Mouse (Mus musculus) NIH3T3 (cell line): ENCODE results near the gene Zfp534.
"Not testable (repeated sequence)": the region's sequence is repeated elsewhere in the genome, so short reads cannot be mapped to it uniquely, and the experiment has no call there.

Experiments used
- DNase-seq: peaks from one replicate; pipeline ENCODE4 v3.0.0-alpha.2; 2012; ENCODE audit warnings: low read depth

The Zfp534 gene

DNA sequence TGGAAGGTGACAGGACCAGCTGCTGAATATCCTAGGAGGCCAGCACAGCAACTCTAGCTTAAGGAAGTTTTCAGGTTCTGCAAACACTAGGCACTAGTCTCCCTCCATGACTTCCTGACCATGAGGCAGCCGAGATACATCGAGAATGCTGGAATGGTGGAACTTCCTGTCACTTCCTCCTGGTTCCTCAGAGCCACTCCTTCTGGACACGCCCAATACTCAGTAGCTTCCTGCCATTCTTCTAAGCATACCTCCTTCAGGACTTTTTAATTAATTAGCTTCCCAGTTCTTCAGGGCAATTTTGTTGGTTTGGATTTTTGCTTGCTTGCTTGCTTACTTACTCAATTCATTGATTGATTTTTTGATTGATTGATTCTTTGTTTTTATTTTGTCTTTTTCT, at the start of gene Zfp534:
Gene Zfp534, minus strand, starts transcription at position 101 of the 400 bp plus-strand sequence.
- DNase-seq: not testable (repeated sequence)

DNA sequence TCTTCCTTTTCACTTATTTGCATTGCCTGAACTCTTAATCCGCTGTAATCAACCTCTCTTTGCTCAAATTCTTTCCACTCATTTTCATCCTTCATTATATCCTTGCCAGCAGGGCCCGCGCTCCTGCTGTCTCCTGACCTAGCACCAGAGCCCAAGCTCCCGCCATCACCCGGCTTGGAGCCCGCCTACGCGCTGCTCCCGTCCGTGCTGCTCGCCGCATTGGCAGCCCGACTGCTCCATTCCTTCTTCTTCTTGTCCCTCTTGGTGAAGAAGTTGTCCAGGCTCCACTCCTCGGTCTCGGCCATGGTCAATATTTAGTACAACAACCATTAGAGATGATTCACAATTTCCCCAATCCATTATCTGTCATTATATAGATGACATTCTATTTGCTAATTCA, 43.9 kb upstream of the Zfp534 start:
- DNase-seq: not testable (repeated sequence)

- DNase-seq: not testable (repeated sequence)
Measured at GRCm38 (mm10) chr4:147738636-147739369, 36.5 kb upstream of the Zfp534 start.

GRCm38 (mm10) chr4:147655245-147655644, 47.1 kb downstream of the Zfp534 start:
- DNase-seq: not testable (repeated sequence)

DNA sequence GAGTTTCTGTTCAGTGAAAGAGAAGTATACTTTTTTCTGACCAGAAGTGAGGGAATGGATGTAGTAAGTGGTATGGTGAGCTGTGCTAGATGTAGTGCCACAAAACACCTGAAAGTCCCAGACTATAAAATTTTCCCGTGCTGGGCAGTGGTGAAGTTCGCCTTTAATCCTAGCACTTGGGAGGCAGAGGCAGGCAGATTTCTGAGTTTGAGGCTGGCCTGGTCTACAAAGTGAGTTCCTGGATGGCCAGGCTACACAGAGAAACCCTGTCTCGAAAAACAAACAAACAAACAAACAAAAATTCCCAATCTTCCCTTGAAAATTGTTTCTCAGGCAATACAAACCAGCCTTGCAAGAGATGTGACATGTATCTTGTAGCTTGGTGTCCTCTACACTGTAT, 54.9 kb downstream of the Zfp534 start:
- not testable (repeated sequence) for DNase-seq

DNA sequence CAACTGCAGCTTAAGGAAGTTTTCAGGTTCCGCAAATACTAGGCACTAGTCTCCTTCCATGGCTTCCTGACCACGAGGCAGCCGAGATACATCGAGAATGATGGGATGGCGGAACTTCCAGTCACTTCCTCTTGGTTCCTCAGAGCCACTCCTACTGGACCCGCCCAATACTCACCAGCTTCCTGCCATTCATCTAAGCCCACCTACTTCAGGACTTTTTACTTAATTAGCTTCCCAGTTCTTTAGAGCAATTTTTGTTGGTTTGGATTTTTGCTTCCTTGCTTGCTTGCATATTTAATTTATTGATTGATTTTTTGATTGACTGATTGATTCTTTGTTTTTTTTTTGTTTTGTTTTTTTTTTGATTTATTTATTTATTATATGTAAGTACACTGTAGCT, 59.9 kb downstream of the Zfp534 start, which contains the start of gene Zfp979:
Gene Zfp979, minus strand, starts transcription at position 101 of the 400 bp plus-strand sequence.
- DNase-seq: not testable (repeated sequence)

GRCm38 (mm10) chr4:147641932-147642331, 60.4 kb downstream of the Zfp534 start:
- DNase-seq: not testable (repeated sequence)

DNA sequence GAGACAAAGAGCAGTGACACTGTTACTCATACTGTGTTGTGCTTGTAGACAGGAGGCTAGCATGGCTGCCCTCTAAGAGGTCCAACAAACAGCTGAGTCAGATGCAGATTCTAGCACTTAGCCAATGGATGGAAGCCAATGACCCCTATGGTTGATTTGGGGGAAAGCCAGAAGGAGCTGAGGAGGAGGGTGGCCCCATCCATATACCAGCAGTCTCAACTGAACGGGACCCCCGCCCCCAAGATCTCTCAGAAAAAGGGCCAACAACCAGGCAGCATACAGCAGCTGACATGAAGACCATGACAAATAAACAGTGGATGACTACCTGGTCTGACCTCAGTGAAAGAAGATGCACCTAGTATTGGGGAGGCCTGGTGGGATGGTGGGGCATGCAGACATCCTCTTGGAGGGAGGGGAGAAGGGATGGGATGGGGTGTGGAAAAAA, 68.5 kb downstream of the Zfp534 start:
- DNase-seq: not testable (repeated sequence)
